Mouse (Mus musculus) CD4-positive, CD25-positive, alpha-beta regulatory T cell, adult 4 months (primary cell): Measurements from ENCODE around the gene Cep164. TPM values are rescaled to one million over a fixed set of nuclear protein-coding genes. Genes with fewer than 3 reads are reported as not detected.
A peak's percentile ranks its signal among the peaks of the same experiment; 100 is the strongest.
"Not testable (repeated sequence)": the region's sequence is repeated elsewhere in the genome, so short reads cannot be mapped to it uniquely, and the experiment has no call there.

ENCODE experiments used
- ATAC-seq: one replicate; pipeline ENCODE4 v1.8.0; 2017
- polyA plus RNA-seq, 2 experiments: library from polyadenylated mRNA; unstranded; fragments of 100-300 nt; shearing (Covaris generic); gene quantifications; one replicate each; pipeline ENCODE4 v1.2.1; 2017

Gene Cep164
- polyA plus RNA-seq = 10 to 100 TPM in 1 of 2 experiments, 1 to 10 TPM in 1; 5.0 to 14.4 TPM

DNA sequence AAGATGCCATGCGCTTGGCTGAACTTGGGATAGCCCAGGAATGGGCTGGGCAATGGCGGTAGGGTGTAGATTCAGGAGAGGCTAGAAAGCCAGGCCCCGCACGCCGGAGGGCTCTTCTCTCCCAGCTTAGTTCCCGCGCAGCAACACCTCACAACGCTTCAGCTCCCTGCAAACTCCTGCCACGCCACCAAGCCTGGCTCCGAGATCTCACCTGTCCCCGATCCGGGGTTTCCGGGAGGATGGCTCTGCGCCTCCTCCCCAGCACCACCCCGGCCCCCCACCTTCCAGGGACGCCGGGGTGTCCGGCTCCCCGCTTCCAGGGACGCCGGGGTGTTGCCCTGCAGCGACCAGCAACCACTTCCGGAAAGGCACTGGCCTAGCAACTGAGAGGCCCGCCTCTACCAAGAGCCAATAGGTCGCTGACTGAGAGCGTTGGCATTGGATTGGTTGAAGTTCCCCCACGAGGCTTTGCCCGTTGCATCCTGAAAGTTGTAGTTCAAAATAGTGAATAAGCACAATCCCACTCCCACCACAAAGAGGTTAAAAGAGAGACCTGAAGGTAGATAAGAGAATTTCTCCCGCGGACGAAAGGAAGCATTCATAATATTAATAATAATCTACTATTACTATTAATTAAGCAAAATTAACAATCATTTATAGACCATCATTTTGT, at the start of gene Cep164:
Cep164 (minus strand) TSS at position 401 of the 673 bp plus-strand sequence.
- peak; percentile 98 for ATAC-seq

GRCm38 (mm10) chr9:45877928-45878327, 49.4 kb upstream of the Cep164 start:
- no peak for ATAC-seq

DNA sequence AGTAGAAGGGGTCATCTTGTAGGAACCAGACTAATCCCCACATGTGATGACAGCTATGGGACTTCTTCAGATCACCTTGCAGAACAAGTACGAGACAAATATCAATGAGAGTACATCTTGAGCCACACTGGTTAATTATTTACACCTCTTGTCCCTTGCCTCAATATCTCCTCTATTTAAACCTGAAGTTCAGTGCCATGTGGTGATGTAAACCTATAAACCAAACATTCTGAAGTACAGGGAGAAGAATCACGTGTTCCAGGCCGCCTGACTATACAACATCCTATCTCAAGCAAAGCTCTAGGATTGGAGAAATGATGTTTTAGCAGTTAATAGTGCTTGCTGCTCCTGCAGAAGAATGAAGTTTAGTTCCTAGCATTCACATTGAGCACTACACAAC, 41.8 kb upstream of the Cep164 start:
- no peak for ATAC-seq

- no peak for ATAC-seq
Observed at GRCm38 (mm10) chr9:45869181-45869580, 40.7 kb upstream of the Cep164 start.

- no peak for ATAC-seq
Observed at GRCm38 (mm10) chr9:45861813-45862212, 33.3 kb upstream of the Cep164 start.

- no peak for ATAC-seq
Observed at GRCm38 (mm10) chr9:45859364-45859763, 30.9 kb upstream of the Cep164 start.

DNA sequence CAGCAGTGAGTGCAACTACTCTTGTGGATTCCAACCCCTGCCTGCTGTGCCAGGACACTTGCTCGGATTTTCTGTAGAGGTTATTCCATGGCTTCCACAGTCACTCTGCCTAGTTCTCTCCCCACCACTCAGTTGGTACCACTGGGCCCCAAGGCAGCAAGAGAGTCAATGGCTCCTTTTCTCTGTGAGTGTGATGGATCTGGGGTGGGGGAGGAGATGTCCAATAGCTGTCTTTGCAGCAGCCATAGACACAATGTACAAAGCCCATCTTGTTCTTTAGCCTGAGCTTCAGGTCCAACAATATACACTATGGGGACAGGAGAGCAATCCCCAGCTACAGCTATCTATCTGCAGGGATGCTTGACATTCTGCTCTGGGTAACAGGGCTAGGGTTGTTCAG, 25.6 kb upstream of the Cep164 start:
- no peak for ATAC-seq

GRCm38 (mm10) chr9:45853695-45854094, 25.2 kb upstream of the Cep164 start:
- ATAC-seq = no peak

GRCm38 (mm10) chr9:45851776-45852175, 23.3 kb upstream of the Cep164 start:
- no peak for ATAC-seq

DNA sequence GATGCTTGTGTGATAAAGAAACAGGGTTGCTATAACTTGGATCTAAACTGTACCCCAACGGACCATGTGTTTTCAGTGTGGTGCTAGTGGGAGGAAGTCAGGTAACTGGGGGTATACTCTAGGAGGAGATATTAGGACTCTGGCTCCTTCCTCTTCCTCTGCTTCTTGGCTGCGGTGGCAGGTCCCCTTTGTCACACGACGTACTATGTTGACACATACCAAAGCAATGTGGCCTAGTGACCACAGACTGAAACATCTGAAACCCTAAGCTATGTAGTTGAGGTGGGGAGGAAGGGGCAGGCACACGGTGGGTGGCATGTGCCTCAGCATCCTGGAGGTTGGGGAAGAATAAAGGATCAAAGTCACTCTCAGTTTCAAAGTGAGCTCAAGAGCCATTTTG, 22.8 kb upstream of the Cep164 start:
- ATAC-seq = no peak

DNA sequence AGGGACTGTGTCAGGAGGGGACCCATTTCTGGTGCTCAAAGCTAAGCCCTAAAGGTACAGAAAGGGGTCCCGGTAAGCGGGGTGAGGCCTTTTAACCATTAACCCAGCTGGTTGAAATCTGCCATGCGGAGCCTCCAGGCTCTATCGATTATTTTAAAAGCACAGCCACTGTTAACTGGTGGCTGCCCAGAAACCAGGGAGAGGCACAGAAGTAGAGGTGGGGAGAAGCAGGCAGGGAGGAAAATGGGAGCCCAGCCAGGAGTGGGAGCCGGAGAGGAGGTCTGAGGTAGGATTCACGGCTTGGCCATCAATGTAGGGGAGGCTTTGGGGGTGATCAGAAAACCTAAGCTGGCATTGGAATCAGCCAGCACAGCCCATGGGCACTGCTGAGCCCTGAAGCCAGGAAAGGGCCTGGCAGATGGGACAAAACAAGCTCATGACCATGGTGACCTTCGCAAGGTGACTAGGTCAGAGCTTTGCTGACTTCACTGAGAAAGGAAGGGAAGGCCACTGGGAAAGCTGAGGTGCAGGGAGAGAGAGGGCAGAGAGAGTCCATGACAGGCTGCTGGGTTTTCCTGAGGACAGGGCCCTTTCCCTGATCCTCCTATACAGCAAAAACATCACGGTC, 22.2 kb upstream of the Cep164 start:
- no peak for ATAC-seq

- no peak for ATAC-seq
Observed at GRCm38 (mm10) chr9:45849528-45850408, 21.3 kb upstream of the Cep164 start.

DNA sequence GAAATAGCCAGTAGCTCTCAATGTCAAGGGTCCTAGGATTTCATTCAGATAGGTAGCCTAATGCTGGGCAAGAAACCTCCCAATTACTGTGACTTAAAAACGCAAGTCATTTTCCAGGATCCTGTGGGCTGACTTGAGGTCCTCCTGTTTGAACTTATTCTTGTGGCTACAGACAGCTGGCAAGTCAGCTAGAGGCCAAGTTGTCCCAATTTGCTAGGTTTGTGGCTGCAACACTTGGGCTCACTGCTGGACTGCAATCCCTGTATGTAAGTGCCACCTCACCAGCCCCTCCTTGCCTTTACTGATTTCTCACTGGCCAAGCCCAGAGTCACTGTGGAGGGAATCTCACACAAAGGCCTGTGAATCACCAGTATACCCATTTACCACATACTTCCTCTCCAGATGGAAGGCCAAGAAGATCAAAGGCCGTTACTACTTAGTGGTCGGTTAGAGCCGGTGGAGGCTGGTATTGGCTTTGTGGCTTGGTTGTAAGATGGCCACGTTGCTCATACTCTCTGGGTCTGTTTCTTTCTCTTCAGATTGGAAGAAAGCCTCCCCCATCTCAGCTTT, 18.5 kb upstream of the Cep164 start:
- no peak for ATAC-seq

- ATAC-seq = not testable (repeated sequence)
Observed at GRCm38 (mm10) chr9:45846176-45846575, 17.7 kb upstream of the Cep164 start.

- ATAC-seq = no peak
Observed at GRCm38 (mm10) chr9:45845541-45845940, 17.1 kb upstream of the Cep164 start.

GRCm38 (mm10) chr9:45843780-45844179, 15.3 kb upstream of the Cep164 start:
- no peak for ATAC-seq

- no peak for ATAC-seq
Observed at GRCm38 (mm10) chr9:45843007-45843406, 14.5 kb upstream of the Cep164 start.

DNA sequence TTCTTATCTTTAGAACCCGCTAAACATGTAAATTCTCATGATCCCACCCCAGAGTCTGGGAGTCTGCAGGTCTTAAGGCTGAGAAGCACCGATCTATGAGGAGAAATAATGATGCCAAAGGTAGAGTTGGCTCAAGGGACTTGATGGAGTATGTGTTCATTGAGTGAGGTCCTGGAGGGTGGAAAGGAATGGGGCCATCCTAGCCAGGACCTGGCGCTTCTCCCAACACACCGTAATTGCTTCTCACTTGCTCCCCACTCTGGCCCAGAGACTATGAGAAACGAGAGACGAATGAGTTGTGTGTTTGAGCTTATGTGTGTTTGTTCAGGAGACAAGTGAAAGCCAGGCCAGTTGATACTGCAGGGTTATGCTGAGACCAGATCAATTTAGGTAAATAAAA, 13.0 kb upstream of the Cep164 start:
- ATAC-seq = no peak

GRCm38 (mm10) chr9:45840331-45840730, 11.8 kb upstream of the Cep164 start:
- ATAC-seq = no peak

DNA sequence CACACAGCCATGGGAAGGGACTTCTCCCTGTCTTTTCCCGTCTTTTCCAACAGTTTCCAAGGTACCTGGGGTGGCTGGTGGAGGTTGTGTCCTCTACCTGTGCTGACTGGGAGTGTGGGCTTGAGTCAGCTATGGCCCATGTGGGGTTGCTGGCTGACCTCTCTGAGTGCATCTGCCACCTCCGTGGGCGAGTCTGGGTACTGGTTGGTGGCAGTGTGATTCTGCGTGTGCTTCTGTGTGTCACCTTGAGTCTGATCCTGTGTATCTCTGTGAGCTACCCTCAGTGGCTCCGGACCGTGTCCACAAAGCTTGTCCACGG, 11.4 kb upstream of the Cep164 start:
- no peak for ATAC-seq

DNA sequence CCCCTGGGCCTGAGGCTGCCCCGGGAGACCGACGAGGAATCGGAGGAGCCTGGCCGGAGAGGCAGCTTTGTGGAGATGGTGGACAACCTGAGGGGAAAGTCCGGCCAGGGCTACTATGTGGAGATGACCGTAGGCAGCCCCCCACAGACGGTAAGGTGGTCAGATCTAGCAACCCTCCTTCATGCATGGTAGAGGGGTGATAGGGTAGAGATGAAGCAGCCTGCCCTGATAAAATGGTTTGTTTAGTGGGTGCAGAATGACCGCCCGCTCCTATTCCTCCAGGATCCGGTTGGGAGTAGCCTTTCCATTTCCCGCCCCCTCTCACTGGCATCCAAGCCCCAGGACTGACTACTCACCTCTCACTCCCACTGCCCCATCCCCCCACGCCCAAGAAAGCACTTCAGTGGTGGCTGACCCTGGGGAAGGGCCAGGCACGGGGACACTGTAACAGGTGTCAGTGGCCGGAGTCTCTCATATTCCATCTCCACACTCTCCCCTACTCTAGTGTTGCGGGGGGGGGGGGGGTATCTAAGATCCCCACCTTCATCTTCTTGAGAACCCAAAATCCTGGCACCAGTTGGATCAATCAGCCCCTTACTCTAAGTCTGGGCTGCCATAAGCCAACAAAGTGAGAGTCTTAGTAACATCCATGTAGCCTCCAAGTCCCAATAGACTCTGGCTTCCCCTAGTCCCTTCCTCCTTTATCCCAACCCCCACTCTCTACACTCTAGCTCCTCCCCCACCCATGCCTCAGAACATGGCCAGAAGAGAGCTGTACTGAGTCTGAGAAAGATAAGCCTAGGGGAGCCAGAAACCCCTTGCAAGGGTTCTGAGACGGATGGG, 10.9 kb upstream of the Cep164 start:
- no peak for ATAC-seq

- no peak for ATAC-seq
Observed at GRCm38 (mm10) chr9:45838434-45839138, 10.1 kb upstream of the Cep164 start, which contains the start of gene Bace1. Bace1 (plus strand) TSS chr9:45838580.
